Mouse (Mus musculus) C2C12 (cell line): ENCODE measurements at regions not wholly inside any gene's neighbourhood (a gene's known extent, or its start where the extent isn't known, plus 50 kb on each side); places are given as distances from the start of the nearest gene placed in this dataset.

ENCODE experiments used
- H3K27me3 ChIP-seq: one replicate; pipeline ENCODE4 v1.6.1; 2011; ENCODE audit not compliant: control insufficient read depth, insufficient read depth, insufficient read length
- H3K36me3 ChIP-seq: one replicate; pipeline ENCODE4 v1.6.1; 2011; ENCODE audit not compliant: control insufficient read depth, insufficient read depth
- H3K4me3 ChIP-seq: one replicate; pipeline ENCODE4 v1.5.1; 2011; ENCODE audit warnings: mild to moderate bottlenecking, control low read depth; ENCODE audit not compliant: poor library complexity, insufficient read depth, severe bottlenecking
- H3K79me2 ChIP-seq: one replicate; pipeline ENCODE4 v1.6.1; 2011; ENCODE audit not compliant: control insufficient read depth, insufficient read depth
- H3K79me3 ChIP-seq: one replicate; pipeline ENCODE4 v1.6.1; 2011; ENCODE audit warnings: low read depth, control low read depth
- H3ac ChIP-seq: one replicate; pipeline ENCODE3; 2011; ENCODE audit warnings: low read depth; ENCODE audit not compliant: control insufficient read depth, insufficient read length
- CEBPB ChIP-seq: IDR thresholded peaks from one replicate; pipeline ENCODE4 v1.6.1; 2011; ENCODE audit warnings: low read depth, mild to moderate bottlenecking, control low read depth, moderate library complexity
- CTCF ChIP-seq: IDR thresholded peaks from one replicate; pipeline ENCODE4 v1.5.1; 2011; ENCODE audit not compliant: control insufficient read depth, insufficient read depth, insufficient read length
- FOSL1 ChIP-seq: IDR thresholded peaks from one replicate; pipeline ENCODE4 v1.8.0; 2011; ENCODE audit warnings: mild to moderate bottlenecking, low read length; ENCODE audit not compliant: poor library complexity, insufficient read depth, severe bottlenecking
- MAX ChIP-seq: IDR thresholded peaks from one replicate; pipeline ENCODE4 v1.6.1; 2011; ENCODE audit warnings: mild to moderate bottlenecking, control low read depth
- MYOD1 ChIP-seq: IDR thresholded peaks from one replicate; pipeline ENCODE4 v1.6.1; 2011; ENCODE audit warnings: low read depth; ENCODE audit not compliant: control insufficient read depth, insufficient read length
- MYOG ChIP-seq: IDR thresholded peaks from one replicate; pipeline ENCODE4 v1.6.1; 2011; ENCODE audit not compliant: control insufficient read depth, insufficient read length; ENCODE audit errors: extremely low read depth
- USF1 ChIP-seq: IDR thresholded peaks from one replicate; pipeline ENCODE4 v1.6.1; 2011; ENCODE audit warnings: low read depth, mild to moderate bottlenecking, control low read depth, moderate library complexity

DNA sequence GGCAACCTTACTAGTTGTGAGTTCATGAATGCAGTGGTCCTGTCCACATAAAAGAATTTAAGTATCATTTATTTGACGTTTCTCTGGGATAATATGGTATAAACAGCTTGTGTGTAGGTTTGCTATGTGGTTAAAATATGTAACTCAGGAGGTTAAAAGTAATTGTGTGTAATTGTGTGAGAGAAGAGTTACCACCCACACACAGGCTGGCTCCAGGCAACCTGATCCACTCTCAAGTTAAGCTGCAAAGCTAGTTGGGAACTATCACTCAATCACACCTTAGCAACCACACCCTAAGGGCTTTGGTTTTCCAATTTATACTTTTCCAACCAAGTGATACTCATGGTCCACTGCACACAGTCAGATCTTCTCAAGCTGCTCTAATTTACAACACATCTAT is 157.5 kb downstream of the Arl4a start:
- Histone ChIP-seq H3K27me3 (no peaks in the 10 kb centered on the region), H3K79me2 (no peaks in the 10 kb centered on the region), H3K4me3 (no peak overlapping the region), H3K79me3 (no peaks in the 10 kb centered on the region), H3ac (no peak overlapping the region), H3K36me3 (no peaks in the 10 kb centered on the region)
- TF ChIP-seq FOSL1 (no peak), MAX (no peak), USF1 (no peak), CEBPB (no peak), MYOG (no peak), MYOD1 (no peak), CTCF (no peak)

- H3K79me2 ChIP-seq, result no peaks in the 10 kb centered on the region
- no peaks in the 10 kb centered on the region for H3K79me3 ChIP-seq
- H3ac ChIP-seq, result no peak overlapping the region
- TF ChIP-seq USF1, result no peak
- TF ChIP-seq MAX, result no peak
- no peak for TF ChIP-seq MYOD1
- TF ChIP-seq FOSL1, result no peak
- no peak for TF ChIP-seq CTCF
- no peak for TF ChIP-seq MYOG
- no peak for TF ChIP-seq CEBPB
- no peaks in the 10 kb centered on the region for H3K27me3 ChIP-seq
- H3K36me3 ChIP-seq, result no peaks in the 10 kb centered on the region
- H3K4me3 ChIP-seq, result no peak overlapping the region
Measured at GRCm38 (mm10) chr12:39873917-39874316, 163.9 kb downstream of the Arl4a start.

DNA sequence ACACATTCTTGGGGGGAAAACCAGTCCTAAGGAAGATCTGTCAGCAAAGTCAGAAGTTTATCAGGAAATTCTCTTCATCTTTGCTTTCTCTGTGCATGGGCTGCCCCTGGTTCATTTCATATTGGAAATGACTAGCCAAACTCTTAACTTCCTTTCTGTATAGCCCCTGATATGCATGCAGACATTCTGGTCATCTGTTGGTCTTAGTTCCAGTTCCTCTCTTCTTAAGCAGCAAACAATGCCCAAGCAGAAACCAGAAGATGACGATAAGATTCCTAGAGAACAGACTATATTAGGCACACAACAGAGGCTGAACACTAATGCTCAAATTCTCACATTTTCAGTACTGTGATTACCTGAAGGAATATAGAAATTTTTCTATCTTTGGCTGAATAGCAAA is 176.0 kb downstream of the Arl4a start:
- TF ChIP-seq CTCF, result no peak
- TF ChIP-seq FOSL1, result no peak
- TF ChIP-seq MYOD1, result no peak
- Histone ChIP-seq H3K79me3 (no peaks in the 10 kb centered on the region), H3K4me3 (no peak overlapping the region), H3ac (no peak overlapping the region), H3K27me3 (no peaks in the 10 kb centered on the region), H3K79me2 (no peaks in the 10 kb centered on the region), H3K36me3 (no peaks in the 10 kb centered on the region)

DNA sequence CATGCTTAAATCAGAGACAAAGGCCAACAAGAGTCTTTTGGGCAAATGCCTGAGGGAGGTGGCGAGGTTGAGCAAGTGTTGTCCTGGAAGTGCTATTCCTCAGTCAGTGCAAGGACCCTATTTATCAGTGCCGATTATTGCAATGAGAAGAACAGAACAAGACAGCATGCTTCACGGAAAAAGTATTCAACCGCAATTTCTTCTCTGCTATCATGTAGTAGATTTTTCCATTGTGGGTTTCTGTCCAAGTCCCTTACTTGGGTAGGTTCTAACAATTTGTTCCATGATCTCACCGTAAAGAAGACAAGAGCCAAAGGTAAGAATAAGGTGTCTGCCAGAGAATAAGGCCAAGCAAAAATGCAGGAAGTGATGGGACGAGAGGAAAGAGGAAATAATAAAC is 186.2 kb downstream of the Arl4a start:
- Histone ChIP-seq H3K36me3 (no peaks in the 10 kb centered on the region), H3K4me3 (no peak overlapping the region), H3K79me3 (no peaks in the 10 kb centered on the region), H3K79me2 (no peaks in the 10 kb centered on the region), H3K27me3 (no peaks in the 10 kb centered on the region), H3ac (no peak overlapping the region)
- TF ChIP-seq FOSL1, result no peak
- TF ChIP-seq CTCF, result no peak
- TF ChIP-seq CEBPB, result no peak
- no peak for TF ChIP-seq MYOD1
- no peak for TF ChIP-seq MYOG
- TF ChIP-seq MAX, result no peak
- no peak for TF ChIP-seq USF1

DNA sequence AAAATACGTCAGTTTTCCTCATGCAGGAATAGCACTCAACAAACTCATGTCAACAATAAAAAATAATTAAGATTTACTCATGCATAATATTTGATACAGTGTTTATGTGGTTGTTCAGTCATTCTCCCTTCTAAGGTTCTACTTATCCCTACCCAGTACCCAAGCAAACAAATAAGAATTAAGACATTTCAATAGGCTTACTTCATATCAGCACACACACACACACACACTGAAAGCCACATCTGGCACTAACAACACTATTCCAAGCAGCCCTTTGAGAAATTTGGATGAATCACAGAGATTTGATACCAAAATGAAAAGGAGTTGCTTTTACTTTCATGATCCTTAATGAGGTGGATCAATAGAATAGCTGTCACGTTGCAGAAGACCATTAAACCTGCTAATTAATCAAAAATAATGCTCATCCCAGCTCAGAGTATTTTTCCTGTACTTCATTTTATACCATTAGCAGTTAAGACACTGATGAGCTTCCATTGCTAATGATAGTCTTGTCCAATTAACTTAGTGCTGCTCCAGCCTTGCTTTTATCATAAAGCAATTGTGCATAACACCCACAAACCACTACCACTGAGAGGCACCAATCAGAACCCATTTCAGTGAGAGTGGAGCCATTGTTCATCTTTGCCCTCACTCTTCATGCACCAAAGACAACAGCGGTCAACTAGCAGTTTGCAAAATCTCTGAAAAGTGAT is 188.3 kb downstream of the Arl4a start:
- no peaks in the 10 kb centered on the region for H3K27me3 ChIP-seq

More for the DNA sequence above, 188.3 kb downstream of the Arl4a start:
- Histone ChIP-seq H3K4me3 (no peak overlapping the region), H3ac (no peak overlapping the region), H3K36me3 (no peaks in the 10 kb centered on the region), H3K79me2 (no peaks in the 10 kb centered on the region), H3K79me3 (no peaks in the 10 kb centered on the region)
- TF ChIP-seq MYOD1, result no peak
- TF ChIP-seq FOSL1, result no peak
- TF ChIP-seq CEBPB, result no peak
- TF ChIP-seq MAX, result no peak
- TF ChIP-seq USF1, result no peak
- TF ChIP-seq MYOG, result no peak
- no peak for TF ChIP-seq CTCF
